Mouse (Mus musculus): Measurements from ENCODE around the gene Dscaml1.

The Dscaml1 gene

DNA sequence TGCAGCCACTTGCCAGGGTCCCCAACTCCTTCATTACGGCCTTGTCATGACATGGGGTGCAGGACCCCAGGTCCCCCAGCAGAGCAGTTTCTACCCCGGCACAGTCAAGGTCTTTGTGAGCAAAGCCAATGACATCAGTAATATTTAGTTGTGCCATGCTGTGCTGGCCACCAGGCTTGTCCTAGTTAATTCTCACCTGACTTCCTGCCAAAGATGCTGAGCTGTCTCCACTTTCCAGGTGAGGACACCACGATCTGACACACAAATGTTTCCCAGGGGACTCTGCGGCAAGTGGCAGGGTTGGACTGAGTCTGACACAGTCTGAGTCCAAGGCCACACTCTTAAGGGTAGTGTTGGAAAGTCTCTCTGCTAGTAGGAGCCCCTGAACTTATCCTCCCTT lies at the start of gene Dscaml1:
TSS of gene Dscaml1 (plus strand) at position 173 of the 400 bp plus-strand sequence.
- DNase-seq (ENCODE audit: low read depth), result no peak

GRCm38 (mm10) chr9:45376883-45377282 lies 49.5 kb upstream of the Dscaml1 start:
- DNase-seq (ENCODE audit: low read depth), result no peak

GRCm38 (mm10) chr9:45380411-45381251 lies 45.8 kb upstream of the Dscaml1 start:
- no peak for DNase-seq (ENCODE audit: low read depth)

DNA sequence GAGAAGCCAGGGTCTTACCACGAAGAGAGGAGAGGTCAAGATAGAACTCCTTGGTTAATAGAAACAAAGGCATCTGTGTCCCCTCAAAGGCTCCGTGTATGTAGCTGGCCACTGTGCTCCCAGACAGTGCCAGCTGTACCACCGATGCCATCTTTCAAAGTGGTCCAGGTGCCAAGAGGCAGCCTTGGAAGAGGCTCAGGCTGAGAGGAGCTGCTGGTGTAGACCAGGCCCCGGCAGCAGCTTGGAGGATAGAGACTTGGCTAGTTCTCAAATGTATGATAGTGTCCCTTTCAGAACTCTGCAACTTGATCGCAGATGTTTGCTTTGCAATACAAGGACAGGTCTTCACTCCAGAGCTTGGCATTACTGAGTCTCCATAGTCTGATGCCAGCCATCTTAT lies 44.1 kb upstream of the Dscaml1 start:
- DNase-seq (ENCODE audit: low read depth), result no peak

- no peak for DNase-seq (ENCODE audit: low read depth)
These were observed 43.6 kb upstream of the Dscaml1 start for GRCm38 (mm10) chr9:45382834-45383233.

DNA sequence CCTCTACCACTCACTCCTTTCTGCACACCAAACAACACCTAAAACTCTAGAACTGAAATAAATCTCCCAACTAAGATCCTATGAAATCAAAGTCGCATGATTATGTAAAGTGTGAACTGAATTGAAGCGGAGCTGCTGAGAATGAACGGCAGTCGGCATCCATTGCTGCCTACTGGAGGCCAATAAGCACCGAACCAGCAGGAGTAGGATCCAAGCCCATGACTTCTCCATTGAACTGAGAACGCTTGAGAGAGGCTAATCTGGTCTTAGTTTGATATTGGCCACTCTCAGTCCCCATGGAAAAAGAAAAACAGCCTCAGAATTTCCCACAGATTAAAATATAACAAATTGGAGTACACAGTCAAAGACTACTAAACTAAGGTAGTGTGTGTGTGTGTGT lies 42.5 kb upstream of the Dscaml1 start:
- no peak for DNase-seq (ENCODE audit: low read depth)

DNA sequence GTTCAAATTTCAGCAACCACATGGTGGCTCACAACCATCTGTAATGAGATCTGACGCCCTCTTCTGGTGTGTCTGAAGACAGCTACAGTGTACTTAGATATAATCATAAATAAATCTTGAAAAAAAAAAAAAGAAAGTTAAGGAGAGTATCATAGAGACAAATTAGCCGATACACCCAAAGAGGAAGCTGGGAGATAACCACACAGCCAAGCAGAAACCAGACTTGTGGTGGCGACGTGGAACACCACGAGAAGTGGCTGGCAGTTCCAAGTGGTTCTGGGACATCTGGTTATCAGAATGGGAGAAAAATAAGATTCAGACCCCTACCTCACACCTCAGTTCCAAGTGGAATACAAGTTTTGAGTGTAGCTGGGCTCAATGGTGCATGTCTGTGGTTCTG lies 39.7 kb upstream of the Dscaml1 start:
- no peak for DNase-seq (ENCODE audit: low read depth)

GRCm38 (mm10) chr9:45388385-45388994 lies 37.9 kb upstream of the Dscaml1 start:
- DNase-seq (ENCODE audit: low read depth), result peak; percentile 76

GRCm38 (mm10) chr9:45389596-45389995 lies 36.8 kb upstream of the Dscaml1 start:
- no peak for DNase-seq (ENCODE audit: low read depth)

- no peak for DNase-seq (ENCODE audit: low read depth)
These were observed 35.1 kb upstream of the Dscaml1 start for GRCm38 (mm10) chr9:45391299-45391698.

DNA sequence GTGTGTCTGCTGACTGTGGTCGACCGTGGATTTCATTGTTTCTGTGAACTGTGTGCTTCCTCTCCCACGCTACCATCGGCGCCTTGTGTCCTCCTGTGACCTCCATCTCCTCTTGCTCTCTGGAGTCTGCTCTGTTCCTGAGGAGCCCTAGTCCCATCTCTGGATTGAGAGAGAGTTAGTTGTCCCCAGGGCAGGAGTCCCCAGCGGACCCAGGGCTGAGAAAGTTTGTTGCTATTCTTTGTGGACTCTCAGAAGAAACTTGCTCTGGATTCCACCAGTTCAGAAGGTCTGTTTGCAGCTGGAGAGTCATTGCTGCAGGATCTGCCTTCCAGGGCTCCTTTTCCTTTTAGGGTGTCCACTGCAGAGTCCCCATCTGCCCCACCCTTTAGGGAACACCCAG lies 31.2 kb upstream of the Dscaml1 start:
- no peak for DNase-seq (ENCODE audit: low read depth)

- DNase-seq (ENCODE audit: low read depth), result no peak
These were observed 30.6 kb upstream of the Dscaml1 start for GRCm38 (mm10) chr9:45395796-45396195.

DNA sequence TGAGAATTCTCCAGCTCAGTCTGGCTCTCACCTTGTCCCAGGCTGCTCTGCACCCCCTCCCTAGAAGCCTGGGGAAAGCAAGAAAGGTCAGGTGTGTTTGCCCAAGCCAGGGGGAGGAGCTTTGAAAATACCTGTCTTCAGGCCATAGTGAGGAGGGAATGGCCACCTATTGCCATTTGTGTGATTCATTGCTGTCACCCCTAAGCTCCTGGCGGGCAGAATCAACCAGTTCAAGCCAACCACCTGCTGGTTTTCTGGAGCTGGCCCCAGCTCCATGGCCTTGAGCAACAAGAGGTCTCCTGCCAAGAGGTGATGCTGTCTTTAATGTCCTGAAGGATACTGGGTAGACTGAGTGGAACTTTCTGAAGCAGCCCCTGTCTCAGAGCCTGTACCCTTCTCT lies 28.1 kb upstream of the Dscaml1 start:
- DNase-seq (ENCODE audit: low read depth), result no peak

DNA sequence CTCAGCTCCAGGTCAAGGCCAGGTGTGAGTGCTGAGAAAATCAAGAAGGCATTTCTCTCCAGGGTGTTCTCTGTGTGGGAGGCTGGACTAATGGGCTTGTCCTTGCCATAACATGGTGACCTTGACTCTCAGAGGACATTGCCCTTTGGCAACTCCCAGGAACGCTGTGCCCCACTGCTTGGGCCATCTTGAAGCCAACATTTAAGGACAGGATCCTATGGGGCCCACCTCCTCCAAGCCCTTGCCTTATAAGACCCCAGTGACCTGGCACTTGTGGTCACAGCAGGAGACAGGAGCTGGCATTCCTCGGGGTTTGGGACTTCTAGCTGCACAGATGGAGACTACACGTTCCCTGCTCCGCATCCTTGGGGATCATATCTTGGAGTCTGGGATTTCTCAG lies 27.0 kb upstream of the Dscaml1 start, which contains the start of gene Fxyd2:
TSS of gene Fxyd2 (plus strand) at position 236 of the 400 bp plus-strand sequence.
- no peak for DNase-seq (ENCODE audit: low read depth)

DNA sequence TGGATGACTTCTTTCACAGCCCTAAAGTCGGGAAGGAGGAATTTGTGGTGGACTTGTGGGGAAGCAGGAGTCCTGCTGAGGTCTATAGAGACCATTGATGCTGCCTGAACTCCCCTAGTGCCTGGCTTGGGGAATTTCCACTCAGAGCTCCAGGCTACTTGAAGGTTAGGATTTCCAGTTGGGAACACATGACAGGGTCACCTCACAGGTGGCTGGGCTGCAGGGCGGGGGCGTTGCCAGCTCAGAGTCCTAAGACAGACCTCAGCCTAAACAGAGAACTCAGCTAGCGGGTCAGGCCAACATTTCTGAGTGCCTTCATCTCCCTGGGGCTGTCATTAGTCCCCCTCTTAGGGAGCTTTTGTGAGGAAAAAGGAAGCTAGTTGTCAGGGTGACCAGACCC lies 24.6 kb upstream of the Dscaml1 start:
- DNase-seq (ENCODE audit: low read depth), result no peak

- DNase-seq (ENCODE audit: low read depth), result no peak
These were observed 23.5 kb upstream of the Dscaml1 start for GRCm38 (mm10) chr9:45402957-45403356.

- DNase-seq (ENCODE audit: low read depth), result no peak
These were observed 20.7 kb upstream of the Dscaml1 start for GRCm38 (mm10) chr9:45405694-45406093.

- DNase-seq (ENCODE audit: low read depth), result no peak
These were observed 19.6 kb upstream of the Dscaml1 start for GRCm38 (mm10) chr9:45406808-45407207.

- peak; percentile 6 for DNase-seq (ENCODE audit: low read depth)
These were observed 18.4 kb upstream of the Dscaml1 start for GRCm38 (mm10) chr9:45407706-45408675.

DNA sequence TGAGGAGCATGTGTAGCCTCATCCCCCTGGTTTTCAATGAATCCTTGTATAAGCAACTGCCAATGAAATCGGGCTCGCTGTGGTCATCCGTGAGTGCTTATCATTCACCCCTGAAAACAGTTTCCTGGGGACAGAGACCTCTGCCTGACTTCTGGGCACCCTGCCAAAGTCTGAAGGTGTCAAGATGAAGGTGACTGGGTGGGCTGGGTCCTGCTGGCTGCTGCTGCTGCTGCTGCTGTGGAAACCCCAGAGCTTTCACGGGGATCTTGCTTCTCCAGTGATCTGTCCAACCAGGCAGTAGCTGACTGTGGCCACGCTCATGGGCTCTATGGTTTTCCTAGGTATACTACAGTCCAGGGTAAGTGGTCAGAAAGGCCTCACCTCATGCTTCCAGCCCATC lies 16.2 kb upstream of the Dscaml1 start:
- no peak for DNase-seq (ENCODE audit: low read depth)

DNA sequence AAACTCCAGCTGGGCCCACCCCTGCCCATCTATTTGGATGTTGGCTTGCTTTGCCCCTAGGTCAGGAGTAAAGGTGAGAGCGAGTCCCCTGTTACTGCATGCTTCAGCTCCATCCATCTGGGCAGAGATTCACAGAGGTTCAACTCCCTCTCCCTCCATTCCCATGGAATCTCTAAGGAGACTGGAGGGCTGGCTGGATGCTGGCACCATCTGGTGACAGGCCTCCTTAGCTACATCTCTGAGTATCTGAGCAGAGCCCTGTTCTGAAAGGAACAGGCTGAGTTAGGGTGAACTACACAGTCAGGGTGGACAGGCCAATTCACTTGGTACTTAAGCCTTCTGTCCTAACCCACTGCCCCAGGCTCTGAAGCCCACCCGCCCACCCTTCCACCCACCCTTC lies 15.8 kb upstream of the Dscaml1 start:
- DNase-seq (ENCODE audit: low read depth), result no peak

- DNase-seq (ENCODE audit: low read depth), result no peak
These were observed 15.3 kb upstream of the Dscaml1 start for GRCm38 (mm10) chr9:45411111-45411510.

All from NIH3T3 (cell line).